Comparison of ENCODE assay signal across 8 mouse cellular contexts in genomic region chr1:171223168-171223567, GRCm38 (mm10). TPM values are rescaled to one million over a fixed set of nuclear protein-coding genes. Genes with fewer than 3 reads are reported as not detected.
DNase-seq lines count a peak whose midpoint lies in the region; ATAC-seq lines count a peak whose summit lies in the region.

No protein-coding gene starts in this region.

- H3K4me2 ChIP-seq in kidney, embryonic 16.5 days (replicated peaks; ENCODE audit: low read depth, low read length): peak overlapping the region; percentile 53
- H3K4me2 ChIP-seq in hindbrain, embryonic 13.5 days: peak overlapping the region; percentile 86
- H3K4me2 ChIP-seq in midbrain, embryonic 14.5 days (ENCODE audit: low read length): peak overlapping the region; percentile 86

- H3K4me1 ChIP-seq in kidney, embryonic 16.5 days (ENCODE audit: insufficient read depth, low read length): peaks cover 16% of the 10 kb centered on the region
- peaks cover 18% of the 10 kb centered on the region for H3K4me1 ChIP-seq in hindbrain, embryonic 13.5 days (replicated peaks)
- peaks cover 13% of the 10 kb centered on the region for H3K4me1 ChIP-seq in midbrain, embryonic 14.5 days (ENCODE audit: control insufficient read depth, insufficient read depth, low read length)

- no peak for DNase-seq in kidney, postnatal 10 days
- peak; percentile 35 for DNase-seq in MN1 (ENCODE audit: low spot score)
- DNase-seq in midbrain, embryonic 14.5 days: no peak
- no peak for DNase-seq in ovary, postnatal 36 days (ENCODE audit: low spot score)
- no peak for DNase-seq in layer of hippocampus, postnatal 25 days (ENCODE audit: extremely low spot score in 1 of 2, low spot score in 1 of 2)
- DNase-seq in spleen, adult 12 weeks (ENCODE audit: low spot score): no peak

- H3K27ac ChIP-seq in kidney, embryonic 16.5 days (ENCODE audit: low read length): peak overlapping the region; percentile 96
- peak overlapping the region; percentile 77; the same call in 1 of the 2 replicates for H3K27ac ChIP-seq in hindbrain, embryonic 13.5 days
- peak overlapping the region; percentile 55; the same call in 1 of the 2 replicates for H3K27ac ChIP-seq in midbrain, embryonic 14.5 days (replicated peaks; ENCODE audit: low read depth, low read length)

- H3K9me3 ChIP-seq in kidney, embryonic 16.5 days (ENCODE audit: low read length): no peaks in the 10 kb centered on the region
- H3K9me3 ChIP-seq in hindbrain, embryonic 13.5 days: no peaks in the 10 kb centered on the region
- H3K9me3 ChIP-seq in midbrain, embryonic 14.5 days (ENCODE audit: control insufficient read depth, low read length): no peaks in the 10 kb centered on the region

- ATAC-seq in kidney, embryonic 16.5 days (ENCODE audit: low FRiP score, low TSS enrichment): no peak
- no peak for ATAC-seq in hindbrain, embryonic 13.5 days (ENCODE audit: low FRiP score)
- ATAC-seq in midbrain, embryonic 14.5 days (ENCODE audit: low FRiP score, low TSS enrichment): no peak

- H3K27me3 ChIP-seq in kidney, embryonic 16.5 days (ENCODE audit: insufficient read depth, low read length): no peaks in the 10 kb centered on the region
- no peaks in the 10 kb centered on the region for H3K27me3 ChIP-seq in hindbrain, embryonic 13.5 days
- no peaks in the 10 kb centered on the region for H3K27me3 ChIP-seq in midbrain, embryonic 14.5 days (ENCODE audit: control insufficient read depth, insufficient read depth, low read length)

- H3K36me3 ChIP-seq in kidney, embryonic 16.5 days (ENCODE audit: insufficient read depth, low read length): peaks cover 13% of the 10 kb centered on the region
- H3K36me3 ChIP-seq in hindbrain, embryonic 13.5 days: peaks cover 18% of the 10 kb centered on the region
- H3K36me3 ChIP-seq in midbrain, embryonic 14.5 days (ENCODE audit: control insufficient read depth, insufficient read depth, low read length): peaks cover 10% of the 10 kb centered on the region

- H3K9ac ChIP-seq in kidney, embryonic 16.5 days (replicated peaks; ENCODE audit: low read length): peak overlapping the region; percentile 63
- no peak overlapping the region for H3K9ac ChIP-seq in hindbrain, embryonic 13.5 days
- no peak overlapping the region for H3K9ac ChIP-seq in midbrain, embryonic 14.5 days (replicated peaks; ENCODE audit: low read length)

- peak overlapping the region; percentile 62 for H3K4me3 ChIP-seq in kidney, embryonic 16.5 days (ENCODE audit: low read length)
- H3K4me3 ChIP-seq in hindbrain, embryonic 13.5 days: peak overlapping the region; percentile 60
- H3K4me3 ChIP-seq in midbrain, embryonic 14.5 days (replicated peaks; ENCODE audit: low read depth, low read length): peak overlapping the region; percentile 66; the same call in 1 of the 2 replicates

- 83% methylated on average over 6 of the region's 6 CpGs for WGBS in kidney, embryonic 16.5 days
- 86% methylated on average over 6 of the region's 6 CpGs for WGBS in hindbrain, embryonic 13.5 days
- 83% methylated on average over 6 of the region's 6 CpGs for WGBS in midbrain, embryonic 14.5 days

RNA-seq across cellular contexts. Expression of gene Tomm40l, which starts 0.9 kb away (rescaled TPM):
- 40.6 and 44.1 TPM in 2 replicates for polyA plus RNA-seq in kidney, embryonic 16.5 days (2015; fragmentation: Nextera tagmentation; extraction: Ambion mirVana)
- 35.4 and 42.4 TPM in 2 replicates for polyA plus RNA-seq in hindbrain, embryonic 13.5 days (2015; fragmentation: Nextera tagmentation; extraction: Ambion mirVana)
- polyA plus RNA-seq in midbrain, embryonic 14.5 days (2014; fragmentation: Nextera tagmentation; extraction: Ambion mirVana): 35.3 and 40.4 TPM in 2 replicates
- 10 to 100 TPM; 81.4 to 85.9 TPM for total RNA-seq in layer of hippocampus, postnatal 25 days (2021)

RNA-seq across cellular contexts. Expression of gene Apoa2, which starts 1.7 kb away (rescaled TPM):
- 22.4 and 32.2 TPM in 2 replicates for polyA plus RNA-seq in kidney, embryonic 16.5 days (2015; fragmentation: Nextera tagmentation; extraction: Ambion mirVana)
- polyA plus RNA-seq in hindbrain, embryonic 13.5 days (2015; fragmentation: Nextera tagmentation; extraction: Ambion mirVana): 4.4 and 6.0 TPM in 2 replicates
- polyA plus RNA-seq in midbrain, embryonic 14.5 days (2014; fragmentation: Nextera tagmentation; extraction: Ambion mirVana): 3.3 and 4.1 TPM in 2 replicates
- total RNA-seq in layer of hippocampus, postnatal 25 days (2021): 1 to 10 TPM; 1.9 to 2.3 TPM

RNA-seq across cellular contexts. Expression of gene Nr1i3, which starts 9.4 kb away (rescaled TPM):
- polyA plus RNA-seq in kidney, embryonic 16.5 days (2015; fragmentation: Nextera tagmentation; extraction: Ambion mirVana): 0.67 and 0.89 TPM in 2 replicates
- 0.32 and 0.48 TPM in 2 replicates for polyA plus RNA-seq in hindbrain, embryonic 13.5 days (2015; fragmentation: Nextera tagmentation; extraction: Ambion mirVana)
- 0.34 and 0.39 TPM in 2 replicates for polyA plus RNA-seq in midbrain, embryonic 14.5 days (2014; fragmentation: Nextera tagmentation; extraction: Ambion mirVana)
- under 1 TPM; 0.12 to 0.15 TPM for total RNA-seq in layer of hippocampus, postnatal 25 days (2021)

RNA-seq across cellular contexts. Expression of gene Fcer1g, which starts 11.0 kb away (rescaled TPM):
- 35.0 and 37.2 TPM in 2 replicates for polyA plus RNA-seq in kidney, embryonic 16.5 days (2015; fragmentation: Nextera tagmentation; extraction: Ambion mirVana)
- 29.4 and 33.8 TPM in 2 replicates for polyA plus RNA-seq in hindbrain, embryonic 13.5 days (2015; fragmentation: Nextera tagmentation; extraction: Ambion mirVana)
- polyA plus RNA-seq in midbrain, embryonic 14.5 days (2014; fragmentation: Nextera tagmentation; extraction: Ambion mirVana): 6.6 and 28.4 TPM in 2 replicates
- 10 to 100 TPM; 13.1 to 15.8 TPM for total RNA-seq in layer of hippocampus, postnatal 25 days (2021)

RNA-seq across cellular contexts. Expression of gene Adamts4, which starts 27.1 kb away (rescaled TPM):
- polyA plus RNA-seq in kidney, embryonic 16.5 days (2015; fragmentation: Nextera tagmentation; extraction: Ambion mirVana): 13.4 and 15.2 TPM in 2 replicates
- 4.9 and 5.0 TPM in 2 replicates for polyA plus RNA-seq in hindbrain, embryonic 13.5 days (2015; fragmentation: Nextera tagmentation; extraction: Ambion mirVana)
- polyA plus RNA-seq in midbrain, embryonic 14.5 days (2014; fragmentation: Nextera tagmentation; extraction: Ambion mirVana): 3.3 and 4.1 TPM in 2 replicates
- 10 to 100 TPM; 23.5 to 26.1 TPM for total RNA-seq in layer of hippocampus, postnatal 25 days (2021)
